Mouse (Mus musculus) spleen, postnatal 10 days (tissue): Measurements from ENCODE around the gene Gm37240.

Experiments
- DNase-seq, 2 experiments: peaks; one replicate each; pipeline ENCODE4 v3.0.0; 2021 to 2022; ENCODE audit warnings: low spot score in 2 of 2

Gene Gm37240

GRCm38 (mm10) chr3:85500096-85500495 is 387.2 kb downstream of the Gm37240 start:
- DNase-seq = no peak

- DNase-seq = no peak
Measured at GRCm38 (mm10) chr3:85496146-85496545, 391.2 kb downstream of the Gm37240 start.

DNA sequence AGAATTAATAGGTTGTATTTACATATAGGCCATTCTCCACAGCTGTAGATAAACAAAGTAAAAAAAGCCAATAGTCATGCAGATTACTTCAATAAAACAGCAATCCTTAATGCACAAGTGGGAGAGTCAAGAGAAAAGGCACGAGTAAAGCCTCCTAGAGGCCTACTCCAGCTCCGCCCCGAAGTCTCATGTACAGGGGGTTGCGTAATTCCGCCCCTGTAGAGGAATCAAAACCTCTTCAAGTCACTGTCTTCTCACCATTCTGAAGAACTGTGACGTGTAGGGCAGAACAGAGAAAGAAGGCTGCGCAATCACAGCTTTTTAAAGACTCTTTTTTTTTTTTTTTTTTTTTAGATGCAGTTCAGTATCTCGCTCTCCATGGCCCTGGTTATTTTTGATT is 393.5 kb downstream of the Gm37240 start:
- DNase-seq = no peak

GRCm38 (mm10) chr3:85490204-85490603 is 397.1 kb downstream of the Gm37240 start:
- DNase-seq = no peak

GRCm38 (mm10) chr3:85487379-85487778 is 399.9 kb downstream of the Gm37240 start:
- DNase-seq = no peak

DNA sequence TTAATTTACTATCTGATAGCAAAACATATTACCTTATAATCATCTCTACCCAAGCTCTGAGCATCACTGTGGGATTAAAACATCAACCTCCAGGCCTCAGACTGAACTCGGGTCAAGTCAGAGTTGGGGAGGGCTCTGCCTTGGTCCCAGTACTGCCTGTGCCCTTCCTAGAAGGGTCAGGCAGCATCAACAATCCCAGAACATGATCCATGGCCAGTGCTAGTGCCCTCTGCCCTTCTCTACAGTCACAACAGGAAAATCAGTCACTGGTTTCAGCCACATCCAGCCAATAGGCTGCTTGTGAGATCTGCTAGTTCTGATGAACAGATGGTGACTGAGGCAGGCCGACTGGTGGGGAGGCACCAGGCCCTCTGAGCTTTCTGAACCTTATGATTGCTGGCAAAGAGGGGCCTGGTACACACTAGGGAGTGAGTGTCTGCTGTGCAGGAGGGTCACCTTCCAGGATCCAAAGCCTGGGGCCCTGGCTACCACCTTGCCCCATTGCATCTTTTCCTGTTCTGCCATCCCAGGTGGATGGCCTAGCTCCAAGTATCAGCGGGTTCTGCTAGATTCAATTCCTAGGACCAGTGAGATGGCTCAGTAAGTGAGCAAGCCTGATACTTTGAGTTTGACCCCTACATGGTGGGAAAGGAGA is 401.7 kb downstream of the Gm37240 start:
- no peak for DNase-seq

GRCm38 (mm10) chr3:85482636-85483035 is 404.7 kb downstream of the Gm37240 start:
- DNase-seq = peak in 1 of 2 experiments; percentile 29

DNA sequence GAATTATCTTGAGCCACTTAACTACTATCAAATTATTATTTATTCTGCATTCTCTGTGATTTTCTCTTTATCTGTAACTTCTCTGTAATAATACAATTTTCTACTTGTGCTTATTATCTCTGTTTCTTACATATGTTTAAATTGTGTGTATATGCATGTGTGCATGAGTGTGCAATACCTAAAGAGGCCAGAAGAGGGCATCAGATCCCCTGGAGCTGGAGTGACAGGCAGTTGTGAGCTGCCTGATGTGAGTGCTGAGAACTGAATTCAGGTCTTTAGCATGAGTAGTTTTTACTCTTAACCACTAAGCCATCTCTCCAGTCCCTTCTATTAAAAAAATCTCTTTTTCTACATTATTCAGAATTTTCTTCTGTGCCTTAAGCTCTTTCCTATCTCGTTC is 406.7 kb downstream of the Gm37240 start:
- no peak for DNase-seq

GRCm38 (mm10) chr3:85478731-85479130 is 408.6 kb downstream of the Gm37240 start:
- no peak for DNase-seq

GRCm38 (mm10) chr3:85469711-85470110 is 417.6 kb downstream of the Gm37240 start:
- DNase-seq = no peak

- no peak for DNase-seq
Measured at GRCm38 (mm10) chr3:85468995-85469394, 418.3 kb downstream of the Gm37240 start.

DNA sequence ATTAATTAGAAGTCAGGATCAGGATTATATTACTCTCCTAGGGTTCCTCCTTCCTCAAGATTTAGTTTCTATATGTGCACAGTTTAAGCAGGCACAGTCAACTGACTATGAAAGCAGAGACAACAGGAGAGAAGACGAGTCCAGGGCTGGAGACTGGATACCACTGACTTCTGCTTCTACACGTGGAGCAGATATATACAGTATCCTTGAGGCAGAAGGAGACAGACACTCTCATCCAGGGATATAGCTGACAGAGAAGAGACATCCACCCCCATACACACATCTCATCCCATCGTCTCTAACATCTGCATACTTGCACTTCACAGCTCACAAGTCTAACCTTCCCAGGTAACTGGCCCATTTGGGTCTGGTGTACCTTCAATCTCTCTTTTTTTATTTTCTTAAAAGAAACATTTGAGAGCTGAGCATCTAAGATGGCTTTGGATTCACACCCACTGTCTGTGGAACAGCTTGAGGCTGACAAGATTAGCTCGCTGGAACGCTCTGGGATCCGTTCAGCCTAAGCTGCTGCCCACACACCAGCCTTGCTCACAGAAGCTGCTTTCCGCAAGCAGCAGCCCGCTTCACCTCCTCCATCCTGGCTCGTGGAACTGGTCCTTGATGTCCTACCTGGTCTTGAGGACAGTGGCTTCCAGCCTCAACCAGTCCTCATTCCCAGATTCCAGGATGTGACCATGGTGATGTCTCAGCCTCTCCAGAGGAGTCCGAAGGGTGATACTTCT is 421.9 kb downstream of the Gm37240 start:
- no peak for DNase-seq

GRCm38 (mm10) chr3:85460021-85460420 is 427.3 kb downstream of the Gm37240 start:
- DNase-seq = no peak

- no peak for DNase-seq
Measured at GRCm38 (mm10) chr3:85456983-85457382, 430.3 kb downstream of the Gm37240 start.

DNA sequence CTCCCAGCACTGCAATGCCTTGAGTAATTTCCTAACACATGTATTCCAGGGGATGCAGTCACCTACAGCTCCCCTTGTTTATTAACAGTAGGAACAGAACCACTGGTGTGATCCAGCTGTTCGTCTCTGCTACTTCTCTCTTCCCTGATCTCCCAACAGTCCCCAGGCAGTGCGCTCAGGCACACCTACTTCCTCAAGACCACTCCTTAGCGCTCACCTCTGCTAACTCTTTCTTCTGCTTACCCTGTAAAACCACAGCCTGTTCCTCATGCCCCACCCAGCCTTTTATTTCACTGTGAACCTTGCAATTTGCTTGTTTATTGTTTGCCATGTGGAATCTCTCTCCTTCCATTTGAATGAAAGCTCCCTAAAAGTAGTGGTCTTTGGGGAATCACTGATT is 431.9 kb downstream of the Gm37240 start:
- no peak for DNase-seq

- no peak for DNase-seq
Measured at GRCm38 (mm10) chr3:85454001-85454400, 433.3 kb downstream of the Gm37240 start.

GRCm38 (mm10) chr3:85449461-85449860 is 437.9 kb downstream of the Gm37240 start:
- DNase-seq = no peak

GRCm38 (mm10) chr3:85442781-85443180 is 444.5 kb downstream of the Gm37240 start:
- DNase-seq = no peak

DNA sequence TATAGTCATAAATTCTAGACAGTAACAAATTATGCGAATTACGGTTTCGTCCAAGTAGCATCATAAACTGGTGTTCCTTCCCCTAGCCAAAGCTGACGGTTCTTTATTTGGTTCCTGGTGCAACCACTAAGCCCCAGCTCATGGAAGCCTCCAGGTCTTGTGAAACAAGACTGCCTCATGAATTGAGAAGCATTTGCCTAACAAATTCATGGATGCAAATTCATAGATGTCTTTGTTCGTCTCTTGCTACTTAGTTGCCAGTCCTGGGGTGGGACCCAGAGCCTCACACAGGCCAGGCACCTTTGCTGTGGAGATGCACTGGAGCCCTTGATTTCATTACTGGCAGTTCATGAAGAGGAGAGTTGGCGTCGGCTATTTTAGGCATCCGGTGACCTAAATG is 445.1 kb downstream of the Gm37240 start:
- DNase-seq = no peak

GRCm38 (mm10) chr3:85435406-85435805 is 451.9 kb downstream of the Gm37240 start:
- no peak for DNase-seq

- DNase-seq = no peak
Measured at GRCm38 (mm10) chr3:85431208-85431607, 456.1 kb downstream of the Gm37240 start.

DNA sequence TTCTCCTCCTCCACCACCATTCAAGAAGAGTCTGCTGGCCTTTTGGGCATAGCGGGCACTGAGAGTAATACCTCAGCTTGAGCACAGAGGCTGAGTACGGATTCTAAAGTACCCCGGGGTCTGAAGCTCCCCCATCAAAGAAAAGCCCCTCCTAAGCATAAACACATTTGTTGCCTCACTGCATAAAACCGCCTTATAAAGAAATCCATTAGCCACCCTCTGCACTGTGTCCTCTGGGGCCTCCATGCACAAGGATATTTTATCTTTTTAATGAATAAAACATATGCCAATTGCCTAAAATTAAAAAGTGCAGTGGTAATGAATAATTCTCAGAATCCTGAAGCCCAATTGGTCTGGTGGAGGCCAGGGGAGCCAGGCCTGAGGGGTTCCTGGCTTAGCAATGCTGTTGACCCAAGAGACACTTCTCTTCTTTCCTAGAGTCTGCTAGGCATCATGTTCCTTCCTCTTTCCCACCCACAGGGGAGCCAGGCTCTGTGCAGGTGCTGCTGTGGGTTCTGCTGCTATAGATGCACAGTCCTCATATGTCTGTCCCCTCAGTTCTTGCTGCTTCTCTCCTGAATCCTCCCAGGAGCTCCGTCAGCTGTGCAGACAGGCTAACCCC is 463.8 kb downstream of the Gm37240 start:
- DNase-seq = no peak

DNA sequence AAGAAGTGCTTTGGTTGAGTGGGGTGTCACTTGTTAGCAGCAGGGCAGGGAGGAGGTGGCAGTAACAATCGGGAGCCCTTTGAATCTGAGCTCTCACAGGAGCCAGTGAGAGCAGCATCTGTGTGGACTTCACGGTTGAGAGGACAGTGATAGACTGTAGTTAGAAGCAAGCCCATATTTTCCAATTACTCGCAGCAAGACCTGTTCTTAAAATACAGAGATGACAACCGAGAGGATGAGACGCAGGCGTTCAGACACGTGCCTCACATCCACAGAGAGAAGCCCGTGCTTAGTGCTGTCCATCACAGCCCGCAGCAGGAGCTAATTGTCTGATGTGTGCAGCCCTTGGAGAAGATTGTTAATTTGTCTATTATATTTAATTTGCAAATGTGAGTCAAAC is 465.9 kb downstream of the Gm37240 start:
- no peak for DNase-seq
